Mouse (Mus musculus) myocyte (in vitro differentiated cells): ENCODE data around the gene Adgrb3. TPM values are rescaled to one million over a fixed set of nuclear protein-coding genes. Genes with fewer than 3 reads are reported as not detected.

Source experiments
- H3K27me3 ChIP-seq: one replicate; pipeline ENCODE4 v1.6.1; 2011; ENCODE audit not compliant: control insufficient read depth, insufficient read depth, insufficient read length
- H3K36me3 ChIP-seq: one replicate; pipeline ENCODE4 v1.6.1; 2011; ENCODE audit not compliant: control insufficient read depth, insufficient read depth
- H3K4me2 ChIP-seq: one replicate; pipeline ENCODE4 v1.6.1; 2011; ENCODE audit warnings: low read depth, control low read depth
- H3K4me3 ChIP-seq: one replicate; pipeline ENCODE4 v1.5.1; 2011; ENCODE audit warnings: mild to moderate bottlenecking, control low read depth, moderate library complexity
- H3K79me2 ChIP-seq: one replicate; pipeline ENCODE4 v1.6.1; 2011; ENCODE audit not compliant: control insufficient read depth, insufficient read depth
- H3ac ChIP-seq: one replicate; pipeline ENCODE4 v1.6.1; 2011; ENCODE audit not compliant: control insufficient read depth, insufficient read length
- CEBPB ChIP-seq: IDR thresholded peaks from 2 replicates; pipeline ENCODE4 v1.6.1; 2011; ENCODE audit warnings: mild to moderate bottlenecking, moderate library complexity; ENCODE audit not compliant: poor library complexity, insufficient read depth, severe bottlenecking
- E2F4 ChIP-seq: IDR thresholded peaks from one replicate; pipeline ENCODE4 v1.6.1; 2011; ENCODE audit warnings: mild to moderate bottlenecking, control low read depth, moderate library complexity; ENCODE audit not compliant: insufficient read depth
- MAX ChIP-seq: IDR thresholded peaks from one replicate; pipeline ENCODE4 v1.6.1; 2011; ENCODE audit warnings: low read depth, mild to moderate bottlenecking, control low read depth
- MYOD1 ChIP-seq, 3 experiments: IDR thresholded peaks; one replicate each; pipeline ENCODE4 v1.6.1; 2011; ENCODE audit warnings: control low read depth in 2 of 3, low read depth in 2 of 3, mild to moderate bottlenecking in 2 of 3, moderate library complexity in 1 of 3; ENCODE audit not compliant: insufficient read length in 2 of 3, control insufficient read depth in 1 of 3
- MYOG ChIP-seq, 3 experiments: IDR thresholded peaks; one replicate each; pipeline ENCODE4 v1.6.1; 2011; ENCODE audit warnings: control low read depth in 2 of 3, low read depth in 2 of 3, mild to moderate bottlenecking in 2 of 3; ENCODE audit not compliant: insufficient read length in 2 of 3, control insufficient read depth in 1 of 3, insufficient read depth in 1 of 3
- POLR2A ChIP-seq: IDR thresholded peaks from one replicate; pipeline ENCODE4 v1.6.1; 2011; ENCODE audit warnings: low read depth, mild to moderate bottlenecking, control low read depth, moderate library complexity; ENCODE audit not compliant: insufficient read length
- POLR2AphosphoS2 ChIP-seq: IDR thresholded peaks from one replicate; pipeline ENCODE4 v1.6.1; 2011; ENCODE audit warnings: low read depth, control low read depth; ENCODE audit not compliant: insufficient read length
- REST ChIP-seq: IDR thresholded peaks from one replicate; pipeline ENCODE4 v1.6.1; 2011; ENCODE audit warnings: mild to moderate bottlenecking, control low read depth, moderate library complexity; ENCODE audit not compliant: insufficient read depth, insufficient read length
- SRF ChIP-seq: IDR thresholded peaks from one replicate; pipeline ENCODE4 v1.6.1; 2011; ENCODE audit warnings: low read depth; ENCODE audit not compliant: control insufficient read depth, insufficient read length
- TCF12 ChIP-seq: IDR thresholded peaks from one replicate; pipeline ENCODE4 v1.6.1; 2011; ENCODE audit warnings: mild to moderate bottlenecking, control low read depth; ENCODE audit not compliant: poor library complexity, insufficient read depth, severe bottlenecking
- TCF3 ChIP-seq: IDR thresholded peaks from one replicate; pipeline ENCODE4 v1.6.1; 2011; ENCODE audit warnings: low read depth, control low read depth; ENCODE audit not compliant: insufficient read length
- USF1 ChIP-seq: IDR thresholded peaks from one replicate; pipeline ENCODE4 v1.6.1; 2011; ENCODE audit warnings: low read depth, mild to moderate bottlenecking, control low read depth, moderate library complexity
- polyA plus RNA-seq: library from polyadenylated mRNA; unstranded; fragments of >200 nt; fragmentation: generic; extraction: Trizol; gene quantifications from one replicate; pipeline ENCODE4 v1.2.1, GENCODE M21; 2012; ENCODE audit warnings: missing spikeins

The Adgrb3 gene
- polyA plus RNA-seq, 1 experiment, result not detected

GRCm38 (mm10) chr1:25281471-25281870, 548.0 kb downstream of the Adgrb3 start:
- H3ac ChIP-seq, result no peak overlapping the region
- H3K4me2 ChIP-seq, result no peak overlapping the region
- no peaks in the 10 kb centered on the region for H3K36me3 ChIP-seq
- no peak for TF ChIP-seq USF1
- TF ChIP-seq MYOG (IDR thresholded peaks at IDR 0.05; ENCODE audit: control insufficient read depth in 1 of 3, insufficient read depth in 1 of 3, insufficient read length in 2 of 3, low read depth in 2 of 3), result no peak
- TF ChIP-seq E2F4, result no peak
- no peak for TF ChIP-seq TCF3
- no peak for TF ChIP-seq MAX
- TF ChIP-seq MYOD1 (IDR thresholded peaks at IDR 0.05; ENCODE audit: control insufficient read depth in 1 of 3, insufficient read length in 2 of 3, low read depth in 2 of 3), result no peak
- no peak for TF ChIP-seq REST
- TF ChIP-seq POLR2A, result no peak
- no peak for TF ChIP-seq SRF
- no peak for TF ChIP-seq POLR2AphosphoS2
- TF ChIP-seq TCF12, result no peak
- no peak for TF ChIP-seq CEBPB
- no peaks in the 10 kb centered on the region for H3K79me2 ChIP-seq
- no peak overlapping the region for H3K4me3 ChIP-seq
- no peaks in the 10 kb centered on the region for H3K27me3 ChIP-seq

- Histone ChIP-seq H3K4me3 (no peak overlapping the region), H3K36me3 (no peaks in the 10 kb centered on the region), H3K79me2 (no peaks in the 10 kb centered on the region), H3K4me2 (no peak overlapping the region), H3ac (no peak overlapping the region), H3K27me3 (no peaks in the 10 kb centered on the region)
- no peak for TF ChIP-seq CEBPB
- TF ChIP-seq POLR2AphosphoS2, result no peak
- no peak for TF ChIP-seq USF1
- no peak for TF ChIP-seq POLR2A
- TF ChIP-seq TCF12, result no peak
- TF ChIP-seq TCF3, result no peak
- TF ChIP-seq MYOD1 (IDR thresholded peaks at IDR 0.05; ENCODE audit: control insufficient read depth in 1 of 3, insufficient read length in 2 of 3, low read depth in 2 of 3), result no peak
- TF ChIP-seq SRF, result no peak
- TF ChIP-seq E2F4, result no peak
- no peak for TF ChIP-seq REST
- TF ChIP-seq MYOG (IDR thresholded peaks at IDR 0.05; ENCODE audit: control insufficient read depth in 1 of 3, insufficient read depth in 1 of 3, insufficient read length in 2 of 3, low read depth in 2 of 3), result no peak
Measured at GRCm38 (mm10) chr1:25250562-25250961, 578.9 kb downstream of the Adgrb3 start.

GRCm38 (mm10) chr1:25242436-25242835, 587.1 kb downstream of the Adgrb3 start:
- Histone ChIP-seq H3K4me3 (no peak overlapping the region), H3ac (no peak overlapping the region), H3K27me3 (no peaks in the 10 kb centered on the region), H3K4me2 (no peak overlapping the region), H3K79me2 (no peaks in the 10 kb centered on the region), H3K36me3 (no peaks in the 10 kb centered on the region)
- TF ChIP-seq MYOG (IDR thresholded peaks at IDR 0.05; ENCODE audit: control insufficient read depth in 1 of 3, insufficient read depth in 1 of 3, insufficient read length in 2 of 3, low read depth in 2 of 3) (no peak), MYOD1 (IDR thresholded peaks at IDR 0.05; ENCODE audit: control insufficient read depth in 1 of 3, insufficient read length in 2 of 3, low read depth in 2 of 3) (no peak), POLR2A (no peak), SRF (no peak), REST (no peak), TCF3 (no peak), TCF12 (no peak), MAX (no peak)

- H3K4me3 ChIP-seq, result no peak overlapping the region
- no peak for TF ChIP-seq MAX
- no peak for TF ChIP-seq CEBPB
- no peaks in the 10 kb centered on the region for H3K36me3 ChIP-seq
- no peaks in the 10 kb centered on the region for H3K27me3 ChIP-seq
- H3K79me2 ChIP-seq, result no peaks in the 10 kb centered on the region
- H3ac ChIP-seq, result no peak overlapping the region
- no peak overlapping the region for H3K4me2 ChIP-seq
Measured at GRCm38 (mm10) chr1:25229245-25229750, 600.2 kb downstream of the Adgrb3 start.

- H3K79me2 ChIP-seq, result no peaks in the 10 kb centered on the region
- H3K36me3 ChIP-seq, result no peaks in the 10 kb centered on the region
- H3K27me3 ChIP-seq, result no peaks in the 10 kb centered on the region
- no peak overlapping the region for H3K4me2 ChIP-seq
- no peak overlapping the region for H3K4me3 ChIP-seq
- TF ChIP-seq POLR2AphosphoS2, result no peak
- peak; percentile 95 for TF ChIP-seq REST
- no peak overlapping the region for H3ac ChIP-seq
Measured at GRCm38 (mm10) chr1:25228381-25229244, 600.9 kb downstream of the Adgrb3 start.
